Mouse (Mus musculus) adrenal gland, adult (tissue): Measurements from ENCODE around the gene Gm4131.
A peak's percentile ranks its signal among the peaks of the same experiment; 100 is the strongest.
"Not testable (repeated sequence)": the region's sequence is repeated elsewhere in the genome, so short reads cannot be mapped to it uniquely, and the experiment has no call there.

Experiments
- DNase-seq, 2 experiments: peaks; one replicate each; pipeline ENCODE4 v3.0.0; 2022 to 2023; ENCODE audit warnings: low spot score in 1 of 2; ENCODE audit not compliant: inconsistent age in 2 of 2

Gm4131 gene

DNA sequence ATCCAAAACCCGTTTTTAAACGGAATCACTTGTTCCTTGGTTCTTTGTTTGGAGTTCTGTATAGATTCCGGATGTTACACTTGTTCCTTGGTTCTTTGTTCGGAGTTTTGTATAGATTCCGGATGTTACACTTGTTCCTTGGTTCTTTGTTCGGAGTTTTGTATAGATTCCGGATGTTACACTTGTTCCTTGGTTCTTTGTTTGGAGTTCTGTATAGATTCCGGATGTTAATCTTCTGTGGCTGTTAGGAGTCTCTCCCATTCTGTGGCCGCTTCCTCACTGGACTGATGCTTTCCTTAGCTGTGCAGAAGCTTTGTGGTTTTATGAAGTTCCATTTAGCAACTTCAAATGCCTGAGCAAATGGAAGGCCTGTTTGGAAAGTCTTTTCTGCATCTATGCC lies at the start of gene Gm4131:
Gene Gm4131, minus strand, starts transcription at position 101 of the 400 bp plus-strand sequence.
- DNase-seq, result not testable (repeated sequence)

DNA sequence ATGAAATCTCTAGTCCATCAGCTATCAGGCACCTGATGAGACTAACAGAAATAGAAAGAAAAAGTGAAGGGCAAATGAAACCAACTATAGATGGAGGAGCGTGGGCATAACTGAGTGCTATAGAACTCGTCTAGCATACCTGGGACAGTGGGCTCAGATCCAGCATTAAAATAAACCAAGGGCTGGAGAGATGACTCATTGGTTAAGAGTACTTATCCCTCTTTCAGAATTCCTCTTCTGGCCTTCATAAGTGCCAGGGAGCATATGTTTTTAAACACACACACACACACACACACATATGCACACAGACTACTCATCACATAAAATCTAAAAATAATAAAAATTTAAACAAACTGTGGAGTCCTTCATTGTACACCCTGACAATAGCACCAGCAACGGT lies 43.2 kb upstream of the Gm4131 start:
- no peak for DNase-seq

DNA sequence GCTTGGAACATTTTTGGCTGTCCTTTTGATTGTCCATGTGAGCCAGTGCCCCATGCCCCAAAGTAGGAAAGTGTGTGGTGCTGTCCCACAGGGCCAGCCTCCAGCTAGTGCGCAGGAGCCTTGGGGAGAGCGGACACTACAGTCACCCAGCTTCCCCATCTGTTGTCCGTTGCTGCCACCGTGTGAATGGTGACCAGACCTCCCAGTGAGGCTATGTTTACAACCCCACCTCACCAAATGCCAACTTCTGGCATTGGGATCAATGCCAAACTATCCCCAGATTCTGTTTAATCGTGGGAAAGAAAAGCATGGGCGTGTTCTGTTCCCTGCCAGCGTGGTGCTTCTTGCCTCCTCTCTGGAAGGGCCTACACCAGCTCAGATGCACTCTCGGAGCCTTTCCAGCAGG lies 41.1 kb upstream of the Gm4131 start:
- DNase-seq, result peak; percentile 10 to 40

DNA sequence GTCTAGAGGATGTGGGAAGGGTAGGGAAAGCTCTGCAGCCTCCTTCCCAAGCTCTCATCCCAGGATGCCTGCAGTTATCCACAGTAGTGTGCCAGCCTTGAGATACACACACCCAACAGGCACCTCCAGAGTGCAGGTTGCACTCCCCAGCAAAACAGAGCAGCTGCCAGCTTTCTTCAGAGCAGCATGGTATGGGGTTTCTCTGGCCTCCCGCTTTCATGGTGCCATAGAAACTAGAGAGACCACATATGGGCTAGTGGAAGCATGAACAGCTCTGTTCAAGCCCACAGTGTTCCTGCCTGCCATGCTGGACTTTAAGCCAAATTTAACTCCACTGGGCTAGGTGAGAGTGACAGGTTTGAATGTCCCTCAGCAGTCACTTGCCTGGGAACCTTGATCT lies 36.1 kb upstream of the Gm4131 start:
- no peak for DNase-seq

DNA sequence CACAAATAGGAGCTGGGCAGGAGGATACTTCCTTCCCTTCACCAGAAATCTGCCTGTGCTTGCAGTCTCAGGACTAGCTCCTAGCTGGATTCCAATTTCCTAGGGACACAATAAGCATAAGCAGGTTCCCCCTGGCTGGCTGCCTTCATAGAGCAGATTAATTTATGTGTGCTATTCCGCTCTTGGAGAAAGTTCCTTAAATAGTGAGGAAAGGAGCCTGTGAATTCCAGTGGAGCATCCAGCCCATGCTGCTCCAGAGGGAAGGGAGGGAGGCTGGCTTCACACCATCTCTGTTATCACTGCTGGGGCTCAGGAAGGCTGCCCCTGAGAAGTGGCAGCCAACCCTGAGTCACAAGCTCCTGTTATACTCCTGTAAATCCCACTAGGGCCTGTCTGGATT lies 35.5 kb upstream of the Gm4131 start:
- DNase-seq, result no peak

DNA sequence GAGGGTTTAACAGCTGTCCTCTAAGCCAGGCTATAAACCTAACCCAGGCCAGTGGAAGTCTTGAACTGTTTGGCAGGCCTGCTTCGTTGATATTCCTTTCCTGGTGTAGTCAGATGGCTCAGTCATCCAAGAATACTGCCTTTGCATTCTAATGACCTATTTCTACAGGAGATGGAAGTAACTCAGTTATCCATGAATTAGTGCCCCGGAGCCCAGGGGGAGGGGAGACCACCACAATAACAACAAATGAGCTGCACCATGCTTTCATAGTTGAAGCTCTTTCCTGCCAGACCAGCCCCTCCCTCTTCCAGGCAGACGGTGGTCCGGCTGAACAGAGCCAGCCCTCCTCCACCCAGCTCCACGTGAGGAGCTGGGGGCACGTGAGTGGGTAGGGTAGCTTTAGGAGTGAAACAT lies 33.4 kb upstream of the Gm4131 start:
- DNase-seq, result no peak

DNA sequence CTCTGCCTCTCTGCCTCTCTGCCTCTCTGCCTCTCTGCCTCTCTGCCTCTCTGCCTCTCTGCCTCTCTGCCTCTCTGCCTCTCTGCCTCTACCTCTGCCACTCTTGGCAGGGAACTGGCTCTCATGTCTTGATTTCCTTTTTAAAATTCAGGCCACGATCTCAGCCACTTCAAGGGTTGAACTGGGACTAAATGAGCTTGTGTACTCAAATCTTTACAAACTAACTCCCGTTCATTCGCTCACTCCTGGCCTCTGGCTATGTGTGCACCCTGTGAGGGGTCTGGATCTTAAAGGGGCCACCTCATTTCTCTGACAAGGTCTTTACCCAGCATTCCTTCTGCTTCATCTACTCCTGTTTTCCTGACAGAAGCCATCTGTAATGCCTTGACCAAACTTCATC lies 18.6 kb upstream of the Gm4131 start:
- DNase-seq, result no peak

DNA sequence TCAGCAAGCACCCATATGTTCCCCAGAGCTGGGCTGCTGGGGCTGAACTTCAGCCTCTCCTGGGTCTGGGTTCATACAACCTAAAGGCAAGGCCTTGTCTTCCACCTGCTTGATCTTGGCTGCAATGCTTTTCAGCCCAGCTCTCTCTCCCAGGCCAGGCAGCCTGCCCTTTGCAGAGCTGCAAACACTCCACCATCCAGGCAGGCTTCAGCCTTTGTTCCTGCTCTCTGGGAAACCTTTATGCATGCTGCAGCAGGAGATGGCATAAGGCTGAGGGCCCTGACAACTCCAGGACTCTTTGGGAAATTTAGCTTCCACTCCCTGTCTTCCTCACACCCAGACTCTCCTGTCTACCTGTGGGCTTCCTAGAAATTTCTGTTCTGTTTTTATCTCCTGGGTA lies 17.9 kb upstream of the Gm4131 start:
- no peak for DNase-seq

DNA sequence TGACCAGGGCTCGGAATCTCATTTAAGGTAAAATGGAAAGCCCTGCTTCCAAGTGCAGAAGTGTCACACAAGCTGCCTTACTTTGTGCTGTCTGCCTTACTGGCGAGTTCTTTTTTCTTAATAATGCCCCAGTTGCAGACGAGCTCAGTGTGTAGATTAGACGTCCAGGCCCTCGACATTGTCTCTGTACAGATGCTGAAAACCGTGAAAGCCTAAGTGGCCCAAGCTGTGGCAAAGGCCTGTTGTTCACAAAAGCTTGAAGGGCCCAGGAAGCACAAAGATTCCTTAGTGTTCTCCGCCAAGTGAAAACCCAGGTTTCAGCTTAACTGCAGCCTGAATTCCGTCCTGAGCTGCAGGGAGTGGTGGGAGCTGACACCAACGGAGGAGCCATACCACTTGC lies 15.0 kb upstream of the Gm4131 start:
- DNase-seq, result no peak

DNA sequence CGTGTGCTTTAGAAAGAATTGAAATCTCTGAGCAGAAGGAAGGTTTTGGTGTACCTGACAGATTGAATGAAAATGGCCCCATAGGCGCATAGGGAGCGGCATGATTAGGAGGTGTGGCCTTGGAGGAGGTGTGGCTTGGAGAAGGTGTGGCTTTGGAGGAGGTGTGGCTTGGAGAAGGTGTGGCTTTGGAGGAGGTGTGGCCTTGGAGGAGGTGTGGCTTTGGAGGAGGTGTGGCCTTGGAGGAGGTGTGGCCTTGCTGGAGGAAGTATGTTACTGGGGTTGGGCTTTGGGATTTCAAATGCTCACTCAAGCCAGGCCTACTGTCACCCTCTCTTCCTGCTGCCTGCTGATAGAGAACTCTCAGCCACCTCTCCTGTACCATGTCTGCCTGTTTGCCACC lies 14.2 kb upstream of the Gm4131 start:
- DNase-seq, result no peak

DNA sequence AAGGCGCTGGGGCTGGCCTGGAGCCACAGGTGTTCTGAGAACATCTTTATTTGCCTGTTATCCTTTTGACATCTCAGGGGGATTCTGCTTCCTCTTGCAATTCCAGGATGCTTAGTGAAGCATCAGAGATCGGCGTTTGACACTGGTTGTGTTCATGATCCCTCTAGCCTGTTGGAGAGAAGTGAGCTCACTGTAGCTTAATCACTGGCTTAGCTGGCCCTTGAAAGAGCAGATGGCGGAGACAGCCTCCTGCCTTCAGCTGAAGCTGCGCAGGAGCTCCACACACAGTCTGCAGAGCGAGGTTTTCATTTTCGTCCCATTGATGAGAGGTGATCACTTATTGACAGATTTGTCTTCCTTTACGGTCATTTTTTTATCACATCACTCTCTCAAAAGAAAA lies 9.1 kb upstream of the Gm4131 start:
- no peak for DNase-seq

DNA sequence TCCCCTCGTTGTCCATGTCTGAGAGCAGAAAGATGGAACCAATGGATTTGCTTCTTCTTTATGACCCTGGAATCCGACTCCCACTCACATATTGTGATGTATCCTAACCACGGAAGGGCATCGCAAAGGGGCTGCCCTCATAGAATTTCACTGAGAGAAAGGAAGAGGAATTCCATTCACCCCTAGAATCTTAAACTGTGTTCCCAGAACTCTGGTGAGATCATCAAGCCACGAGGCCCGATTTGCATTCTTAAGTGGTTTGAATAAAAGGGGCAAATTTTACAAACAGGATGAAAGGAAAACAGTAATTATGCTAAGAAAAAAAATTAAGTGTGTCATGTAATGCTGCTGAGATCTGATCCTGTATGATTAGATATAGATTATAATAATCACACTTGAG lies 8.2 kb upstream of the Gm4131 start:
- DNase-seq, result no peak

DNA sequence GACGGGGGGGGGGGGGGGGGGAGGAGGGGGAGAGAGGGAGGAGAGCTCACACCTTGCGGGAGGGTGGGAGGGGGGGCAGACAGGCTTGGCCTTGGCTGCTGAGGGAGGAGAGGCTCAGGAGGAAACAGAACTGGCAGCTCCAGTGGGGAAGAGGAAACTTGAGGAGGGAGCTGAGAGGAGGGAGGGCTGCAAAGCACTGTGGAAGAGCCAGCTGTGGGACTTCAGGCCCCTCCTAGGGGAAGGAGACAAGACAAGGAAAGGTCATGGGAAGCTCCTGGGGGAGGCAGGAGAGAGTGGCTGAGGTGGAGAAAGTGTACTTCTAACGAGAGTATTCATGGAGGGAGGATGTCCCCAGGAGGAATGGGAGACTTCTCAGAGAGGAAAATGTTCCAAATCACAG lies 6.7 kb upstream of the Gm4131 start:
- DNase-seq, result no peak

DNA sequence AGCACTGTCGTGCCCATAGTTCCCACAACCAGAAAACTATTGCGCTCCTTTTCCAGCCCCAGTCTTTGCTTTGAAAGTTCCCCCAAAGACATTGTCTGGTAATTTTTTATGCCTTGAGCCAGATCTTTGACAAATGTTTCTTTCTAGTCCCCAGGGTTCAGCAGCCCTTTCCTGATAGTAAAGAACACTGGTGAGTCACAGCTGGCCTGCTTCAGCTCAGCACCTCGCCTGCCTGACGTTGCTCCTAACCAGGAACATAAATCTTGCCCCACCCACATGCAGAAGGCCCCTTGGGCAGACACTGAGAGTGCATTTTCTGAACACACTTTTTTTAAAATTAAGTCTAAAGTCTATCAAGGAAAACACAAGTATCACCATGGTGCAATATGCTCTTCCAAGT lies 3.6 kb upstream of the Gm4131 start:
- peak; percentile 47 to 52 for DNase-seq

DNA sequence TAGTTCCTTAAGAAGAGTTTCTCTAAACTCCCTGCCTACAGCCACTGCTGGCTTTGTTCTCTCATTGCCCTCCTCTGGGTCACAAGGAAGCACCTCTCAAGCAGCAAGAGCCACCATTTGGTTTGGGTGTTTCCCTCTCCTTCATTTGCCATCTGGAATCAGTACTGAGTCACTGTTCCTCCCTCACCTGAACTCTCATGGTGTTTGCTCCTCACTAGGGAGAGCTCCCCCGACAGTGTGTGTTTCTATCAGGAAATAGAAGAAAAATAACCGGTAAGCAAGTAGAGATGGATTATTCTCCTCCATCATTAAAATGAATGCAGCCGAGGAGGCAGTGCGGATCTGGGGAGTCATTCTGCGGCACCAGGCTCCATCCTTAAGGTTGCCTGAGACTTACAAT lies 2.7 kb upstream of the Gm4131 start:
- no peak for DNase-seq

DNA sequence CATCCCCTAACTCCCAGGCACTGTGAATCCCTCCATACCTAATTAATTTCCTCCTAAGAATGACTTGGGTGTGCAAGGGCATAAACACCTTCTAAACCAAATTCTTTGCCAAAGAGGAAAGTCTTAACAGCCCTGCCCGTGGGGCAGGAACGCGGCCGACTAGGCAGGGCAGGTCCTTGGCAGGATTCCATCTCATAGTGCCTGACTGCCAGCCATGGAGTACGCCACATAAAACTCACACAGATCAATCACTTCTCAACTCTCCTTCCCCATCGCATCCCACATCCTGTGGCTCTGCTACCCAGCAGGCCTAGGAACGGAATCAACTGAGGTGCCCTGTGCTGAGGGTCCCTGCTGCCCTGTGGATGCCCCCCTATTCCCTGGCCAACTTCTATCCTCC lies 3.0 kb downstream of the Gm4131 start:
- peak in 1 of 2 experiments; percentile 30 for DNase-seq

DNA sequence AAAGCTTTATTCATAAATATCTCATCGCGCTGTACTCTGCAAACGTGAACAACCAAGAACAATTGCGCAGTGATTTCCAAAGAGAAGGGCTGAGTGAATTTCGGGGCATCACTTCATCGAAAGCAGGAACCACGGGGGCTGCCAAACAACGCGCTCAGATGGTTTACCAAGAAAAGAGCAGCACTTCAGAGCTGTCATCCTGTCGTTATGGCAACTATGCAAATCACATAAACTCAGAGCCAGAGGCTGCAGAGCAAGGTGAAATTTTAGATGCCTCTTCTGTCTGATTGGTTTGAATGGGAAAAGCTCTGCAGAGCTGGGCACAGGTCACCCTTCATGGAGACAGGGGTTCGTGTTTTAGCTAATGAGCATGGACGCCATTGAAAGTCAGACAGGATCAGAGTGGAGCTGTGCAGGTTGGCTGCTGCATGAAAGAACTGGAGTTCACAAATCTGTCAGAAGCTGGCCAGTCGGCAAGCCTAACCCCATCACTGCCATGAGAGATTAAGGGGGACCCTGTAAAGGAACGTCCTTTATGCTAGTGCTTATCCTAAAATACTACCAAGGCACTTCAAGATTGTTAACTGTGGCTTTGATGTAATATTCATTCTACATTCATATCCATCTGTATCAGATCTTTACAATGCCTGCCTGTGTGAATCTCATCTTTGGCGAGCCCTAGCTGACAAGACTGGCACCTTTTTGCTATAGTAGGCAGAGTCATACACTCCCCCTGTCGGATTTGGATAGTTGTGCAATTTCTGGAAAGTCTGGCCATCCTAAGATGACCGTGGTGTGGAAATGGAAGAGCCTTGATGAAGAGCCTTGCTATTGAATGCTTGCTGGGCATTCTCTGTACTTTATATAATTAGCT lies 4.6 kb downstream of the Gm4131 start:
- DNase-seq, result no peak

DNA sequence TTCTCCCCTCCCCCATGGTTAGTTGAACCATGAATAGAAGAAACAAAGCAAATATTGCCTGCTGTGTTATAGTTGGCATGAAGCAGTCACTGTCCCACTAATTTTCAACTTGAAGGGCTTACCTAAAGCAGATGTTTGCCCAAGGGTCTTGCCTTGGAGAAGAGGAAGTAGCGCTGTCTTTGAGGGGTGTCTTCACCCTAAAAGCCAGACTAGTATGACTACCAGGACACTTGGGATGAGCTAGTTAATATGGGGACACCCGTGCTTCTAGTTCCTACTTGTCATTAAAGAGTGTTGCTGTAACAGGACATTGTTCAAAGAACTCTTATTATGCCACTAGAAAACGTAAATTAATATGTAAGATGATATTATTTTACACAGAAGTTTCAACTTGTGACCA lies 9.6 kb downstream of the Gm4131 start:
- DNase-seq, result no peak

DNA sequence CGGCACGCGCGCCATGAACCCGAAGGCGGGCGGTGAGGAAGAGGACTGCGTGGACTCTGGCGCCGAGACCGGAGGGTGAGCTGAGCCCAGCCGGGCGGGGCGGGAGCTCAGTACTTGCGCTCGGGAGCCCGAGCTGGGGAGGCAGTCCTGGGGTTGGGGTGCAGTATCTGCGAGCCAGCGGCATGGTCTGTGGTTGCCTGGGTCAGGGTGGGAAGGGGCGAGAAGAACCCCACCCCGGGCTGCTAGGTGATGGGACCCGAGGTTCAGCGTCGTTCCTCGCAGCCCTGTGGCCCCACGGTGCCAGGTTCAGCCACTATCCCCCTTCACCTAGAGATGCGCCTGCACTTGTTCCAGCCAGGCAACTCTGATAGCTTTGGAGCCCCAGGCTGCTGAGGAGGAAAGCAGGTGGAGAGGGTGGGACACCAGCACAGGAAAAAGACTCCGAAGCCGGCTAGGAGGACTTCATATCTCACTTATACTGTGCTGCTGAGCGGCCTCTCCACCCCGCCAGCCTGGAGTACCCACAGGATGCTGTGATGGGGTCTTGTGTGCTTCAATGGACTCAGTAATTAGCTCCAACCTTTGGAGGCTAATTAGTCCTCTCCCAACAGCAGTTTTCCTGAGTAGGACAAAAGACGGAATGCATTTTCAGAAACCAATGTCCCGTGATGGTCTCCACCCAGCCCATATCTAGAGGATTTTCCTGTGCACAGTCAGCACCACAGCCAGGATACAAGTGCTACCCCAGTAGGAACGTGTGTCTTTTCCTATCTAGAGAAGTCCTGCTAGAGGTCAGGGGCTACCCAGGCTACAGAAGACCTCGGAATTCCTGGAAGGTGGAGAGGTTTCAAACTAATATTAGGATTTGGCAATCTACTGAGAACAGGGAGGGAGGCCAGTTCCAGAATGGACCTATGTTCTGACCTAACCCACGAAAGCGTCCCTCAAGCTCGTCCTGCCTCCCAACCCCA lies 10.6 kb downstream of the Gm4131 start:
- DNase-seq, result no peak

DNA sequence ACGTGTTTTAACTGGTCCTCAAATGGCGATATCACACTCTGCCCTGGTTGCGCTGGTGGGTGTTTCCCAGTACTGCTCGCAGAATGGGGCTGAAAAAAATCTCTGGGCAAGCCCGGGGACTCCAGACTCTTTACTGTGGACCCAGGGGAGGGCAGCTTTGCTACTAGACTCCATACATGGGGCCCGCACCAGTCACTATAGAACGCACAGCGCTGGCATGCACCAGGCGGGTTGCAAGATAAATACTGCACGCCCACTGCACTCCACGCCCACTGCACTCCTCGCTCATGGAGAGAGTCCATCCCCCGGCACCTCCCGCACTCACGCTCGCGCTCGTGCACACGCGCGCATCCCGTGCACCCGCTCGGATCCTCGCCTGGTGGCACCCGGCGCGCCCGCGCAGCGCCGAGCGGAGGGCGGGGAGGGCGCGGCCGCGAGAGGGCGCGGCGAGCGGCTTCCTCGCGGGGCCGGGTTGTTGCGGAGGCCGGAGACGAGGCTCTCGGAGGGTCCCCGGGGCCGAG lies 11.4 kb downstream of the Gm4131 start, which contains the start of gene Fam124a:
Gene Fam124a, plus strand, starts transcription at position 429 of the 521 bp plus-strand sequence.
- DNase-seq, result peak; percentile 67 to 85

DNA sequence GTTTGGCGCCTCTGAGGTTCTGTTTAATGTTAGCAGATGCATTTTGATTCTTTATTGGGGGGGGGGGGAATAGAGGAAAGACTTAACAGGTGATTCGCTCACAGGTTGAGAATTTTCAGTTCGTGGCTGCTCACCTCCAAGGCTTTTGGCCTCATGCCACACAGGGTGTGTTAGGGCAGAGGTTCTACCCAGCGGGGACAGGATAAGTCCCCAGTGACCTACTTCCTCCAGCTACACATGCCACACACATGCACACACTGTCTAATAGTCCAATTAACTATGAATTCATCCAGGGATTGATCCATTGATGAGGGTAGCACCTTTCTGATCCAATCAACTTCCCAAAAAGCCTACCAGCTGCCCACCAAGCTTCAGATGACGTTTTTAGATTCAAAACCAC lies 12.9 kb downstream of the Gm4131 start:
- DNase-seq, result no peak

DNA sequence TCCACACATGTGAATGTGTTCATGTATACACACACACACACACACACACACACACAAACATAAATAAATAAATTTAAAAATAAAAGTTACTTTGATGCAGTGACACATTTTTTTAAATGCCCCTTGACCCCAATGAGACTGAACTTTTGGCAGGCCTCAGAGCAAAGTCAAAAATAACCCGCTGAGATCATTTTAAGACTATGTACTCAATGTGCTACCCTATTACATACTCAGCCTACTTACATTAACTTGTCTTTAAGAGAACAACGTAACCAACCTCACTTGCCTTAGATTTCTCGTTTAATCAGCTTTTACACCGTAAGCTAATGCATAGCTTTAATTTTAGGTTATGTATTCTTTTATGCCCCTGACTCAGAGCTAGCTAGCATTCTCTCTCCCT lies 13.9 kb downstream of the Gm4131 start:
- no peak for DNase-seq
